Mouse (Mus musculus) kidney, embryonic 16.5 days (tissue): Measurements from ENCODE around the gene Daxx. TPM values are rescaled to one million over a fixed set of nuclear protein-coding genes. Genes with fewer than 3 reads are reported as not detected.
"Not testable (repeated sequence)": the region's sequence is repeated elsewhere in the genome, so short reads cannot be mapped to it uniquely, and the experiment has no call there.

Experiments
- ATAC-seq: fragments of 200-750 bp; cut with Nextera tagmentation; 2 replicates; pipeline ENCODE4 v1.8.0; 2017; ENCODE audit warnings: moderate TSS enrichment; ENCODE audit not compliant: low FRiP score, low TSS enrichment
- H3K27ac ChIP-seq: fragments of 300-500 bp; sonication (generic); 2 replicates; pipeline ENCODE4 v1.5.1; 2014; ENCODE audit warnings: low read length
- H3K27me3 ChIP-seq: fragments of 300-500 bp; sonication (generic); 2 replicates; pipeline ENCODE4 v1.6.1; 2014; ENCODE audit warnings: low read length, control low read depth, mixed read lengths; ENCODE audit not compliant: insufficient read depth
- H3K36me3 ChIP-seq: fragments of 300-500 bp; sonication (generic); 2 replicates; pipeline ENCODE4 v1.6.1; 2014; ENCODE audit warnings: low read length, control low read depth, mixed read lengths; ENCODE audit not compliant: insufficient read depth
- H3K4me1 ChIP-seq: fragments of 300-500 bp; sonication (generic); 2 replicates; pipeline ENCODE4 v1.6.1; 2014; ENCODE audit warnings: low read length, control low read depth, mixed read lengths; ENCODE audit not compliant: insufficient read depth
- H3K4me2 ChIP-seq: fragments of 300-500 bp; sonication (generic); replicated peaks from 2 replicates; pipeline ENCODE4 v1.6.1; 2014; ENCODE audit warnings: low read depth, low read length
- H3K4me3 ChIP-seq: fragments of 300-500 bp; sonication (generic); 2 replicates; pipeline ENCODE4 v1.5.1; 2014; ENCODE audit warnings: mild to moderate bottlenecking, low read length
- H3K9ac ChIP-seq: fragments of 300-500 bp; sonication (generic); replicated peaks from 2 replicates; pipeline ENCODE4 v1.6.1; 2014; ENCODE audit warnings: low read length
- H3K9me3 ChIP-seq: fragments of 300-500 bp; sonication (generic); 2 replicates; pipeline ENCODE4 v1.6.1; 2016; ENCODE audit warnings: low read length, control low read depth
- WGBS: fragments of 180-500 bp; shearing (Covaris S2); extraction: QIAGEN DNeasy Blood & Tissue Kit; methylation state at CpG from one replicate; pipeline ENCODE4 v1.1.7; 2014; 5-methylcytosine and 5-hydroxymethylcytosine counted together
- polyA plus RNA-seq: library from polyadenylated mRNA; unstranded; fragments of >200 nt; fragmentation: Nextera tagmentation; extraction: Ambion mirVana; gene quantifications from 2 replicates; pipeline ENCODE4 v1.2.1, GENCODE M21; 2015

The Daxx gene
- polyA plus RNA-seq, 1 experiment from 2014 or later: 60.1 TPM

DNA sequence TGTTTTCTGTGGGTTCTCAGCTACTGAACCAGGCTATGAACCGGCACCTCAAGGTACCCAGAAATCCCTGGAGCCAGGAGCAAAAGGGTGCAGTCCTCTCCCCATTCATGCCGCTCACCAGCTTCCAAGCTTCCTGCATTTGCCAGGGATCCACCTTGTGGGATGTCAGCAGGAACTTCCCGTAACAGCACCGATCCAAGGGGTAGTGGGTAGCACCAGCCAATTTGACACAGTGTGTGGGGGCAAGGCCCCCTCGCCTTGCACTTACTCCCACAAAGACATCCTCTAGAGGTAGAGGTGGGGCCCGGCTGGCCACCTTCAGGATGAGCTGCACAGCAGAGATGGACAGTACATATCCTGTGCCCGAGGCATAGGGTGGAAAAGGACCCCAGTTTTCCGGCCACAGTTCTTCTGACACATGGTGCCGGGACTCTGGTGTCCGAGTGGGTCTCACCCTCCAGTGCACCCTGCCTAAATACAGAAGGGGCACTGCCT is 41.0 kb downstream of the Daxx start:
- no peak for ATAC-seq
- 73% methylated on average over 10 of the region's 10 CpGs for WGBS
- H3K9ac ChIP-seq: peak overlapping the region; percentile 64; the same call in 1 of the 2 replicates

DNA sequence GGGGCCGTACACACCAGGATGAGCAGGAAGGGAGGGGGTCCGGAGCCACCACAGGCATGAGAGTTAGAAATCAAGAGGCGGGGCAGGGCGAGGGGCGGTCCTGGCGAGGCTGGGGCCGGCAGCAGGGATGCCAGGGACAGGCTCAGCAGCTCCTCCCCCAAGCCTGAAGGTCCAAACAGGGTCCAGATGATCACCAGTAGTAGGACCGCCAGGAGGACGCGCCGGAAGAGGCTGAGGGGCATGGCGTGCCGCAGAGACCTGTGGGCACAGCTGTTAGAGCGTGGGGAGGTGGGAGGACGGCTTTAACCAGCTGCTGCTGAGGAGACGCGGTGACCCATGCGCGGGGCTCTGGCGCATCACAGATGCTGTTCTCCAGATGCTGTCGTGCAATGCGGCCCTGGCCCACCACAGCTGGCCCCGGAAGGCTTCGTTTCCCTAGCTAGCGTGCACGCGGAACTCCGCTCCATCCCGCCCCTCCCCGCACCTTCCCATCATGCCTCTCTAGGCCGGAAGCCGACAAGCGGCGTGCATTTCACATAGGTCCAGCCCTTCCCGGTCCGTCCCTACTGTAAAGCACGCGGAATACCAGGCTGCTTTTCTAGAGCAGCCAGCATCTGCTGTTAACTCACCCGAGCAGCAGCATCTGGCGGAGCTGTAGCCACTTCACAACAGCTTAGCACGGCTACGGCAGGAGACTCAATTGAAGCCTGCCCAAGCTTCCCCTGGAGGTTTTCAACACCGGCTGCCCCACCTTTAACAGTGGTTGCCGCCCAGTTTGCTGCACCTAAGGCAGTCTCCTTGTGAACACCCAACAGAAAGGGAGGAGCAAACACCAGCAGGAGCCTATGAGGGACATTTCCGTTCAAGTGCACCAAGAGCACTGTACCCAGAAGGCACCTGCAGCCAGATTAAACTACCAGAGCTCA is 42.1 kb downstream of the Daxx start, which contains the start of gene B3galt4:
Gene B3galt4 (minus strand): TSS at position 468 of the 926 bp plus-strand sequence.
- Histone ChIP-seq H3K36me3 (peaks cover 34% of the 10 kb centered on the region), H3K27ac (peak within 1 kb of the TSS; percentile 92), H3K27me3 (no peaks in the 10 kb centered on the region), H3K4me3 (peak within 1 kb of the TSS; percentile 51), H3K4me2 (peak within 1 kb of the TSS; percentile 75), H3K9ac (peak within 1 kb of the TSS; percentile 64), H3K4me1 (peaks cover 45% of the 10 kb centered on the region), H3K9me3 (no peaks in the 10 kb centered on the region)
- 1% methylated on average over 45 of the region's 45 CpGs for WGBS
- peak; percentile 83 for ATAC-seq

More for the DNA sequence above, 41.0 kb downstream of the Daxx start:
- Histone ChIP-seq H3K4me2 (peak overlapping the region; percentile 75), H3K27me3 (no peaks in the 10 kb centered on the region), H3K27ac (peak overlapping the region; percentile 92), H3K36me3 (peaks cover 39% of the 10 kb centered on the region), H3K9me3 (no peaks in the 10 kb centered on the region), H3K4me1 (peaks cover 45% of the 10 kb centered on the region), H3K4me3 (peak overlapping the region; percentile 51)

DNA sequence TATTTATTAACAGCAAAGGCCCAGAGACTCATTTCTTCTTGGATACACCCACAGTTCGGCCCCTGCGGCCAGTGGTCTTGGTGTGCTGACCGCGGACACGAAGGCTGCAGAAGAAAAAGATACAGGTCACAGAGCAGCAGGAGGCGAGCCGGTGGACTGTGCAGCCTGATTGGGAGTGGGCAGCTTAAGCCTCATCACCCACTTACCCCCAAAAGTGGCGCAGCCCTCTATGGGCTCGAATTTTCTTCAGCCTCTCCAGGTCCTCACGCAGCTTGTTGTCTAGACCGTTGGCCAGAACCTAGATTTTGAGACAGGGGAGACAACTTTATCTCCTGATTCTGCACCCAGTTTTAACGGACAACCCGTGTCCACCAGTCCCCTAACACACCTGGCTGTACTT is 42.8 kb downstream of the Daxx start:
- WGBS: 61% methylated on average over 13 of the region's 13 CpGs
- ATAC-seq, H3K9me3 ChIP-seq, H3K27me3 ChIP-seq: not testable (repeated sequence)
- Histone ChIP-seq H3K4me1 (peaks cover 50% of the 10 kb centered on the region), H3K27ac (peak overlapping the region; percentile 92), H3K4me3 (peak overlapping the region; percentile 51; the same call in 1 of the 2 replicates), H3K36me3 (peaks cover 31% of the 10 kb centered on the region), H3K9ac (0 out of 2 replicates have a peak overlapping the region, but pooled peaks have one; percentile 10), H3K4me2 (peak overlapping the region; percentile 75)

DNA sequence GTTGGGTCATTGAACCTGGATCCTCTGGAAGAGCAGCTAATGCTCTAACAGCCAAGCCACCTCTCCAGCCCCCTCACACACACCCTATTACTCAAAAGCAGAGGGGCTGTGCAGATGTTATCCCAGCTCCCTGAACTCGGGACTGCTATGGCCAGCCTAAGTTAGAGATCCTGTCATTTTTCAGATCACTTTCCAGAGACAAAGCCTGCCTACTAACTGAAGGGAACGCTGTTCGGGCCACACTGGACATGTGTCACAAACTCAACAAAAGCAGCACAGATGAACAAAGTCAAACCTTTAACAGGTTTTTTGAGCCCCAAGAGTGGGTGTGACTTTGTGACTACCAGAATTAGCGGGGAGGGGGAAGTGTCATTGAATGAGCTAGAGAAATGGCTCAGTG is 43.7 kb downstream of the Daxx start:
- no peak overlapping the region for H3K4me3 ChIP-seq

DNA sequence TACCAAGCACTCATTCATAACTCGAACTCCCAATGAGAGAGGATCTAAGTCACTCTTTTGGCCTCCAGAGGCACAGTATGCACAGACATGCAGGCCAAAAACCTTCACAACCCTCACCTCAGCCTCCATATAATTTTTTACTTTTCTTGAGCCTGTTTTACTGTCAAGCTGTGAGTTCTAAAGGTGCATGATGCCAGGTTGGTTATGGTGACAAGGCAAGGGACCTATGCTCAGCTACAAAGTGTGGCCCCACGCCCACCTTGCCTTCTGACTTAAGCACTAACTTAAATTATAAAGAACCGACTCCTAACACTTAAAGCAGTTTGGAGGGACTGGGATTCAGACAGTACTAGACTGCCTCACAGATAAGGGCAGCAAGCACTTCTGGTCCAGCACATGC is 44.1 kb downstream of the Daxx start:
- Histone ChIP-seq H3K36me3 (peaks cover 35% of the 10 kb centered on the region), H3K27ac (0 out of 2 replicates have a peak overlapping the region, but pooled peaks have one; percentile 43), H3K9ac (peak overlapping the region; percentile 87), H3K4me3 (peak overlapping the region; percentile 87; the same call in 1 of the 2 replicates), H3K9me3 (no peaks in the 10 kb centered on the region), H3K27me3 (no peaks in the 10 kb centered on the region), H3K4me2 (peak overlapping the region; percentile 99), H3K4me1 (peaks cover 50% of the 10 kb centered on the region)
- WGBS: 81% methylated on average over 3 of the region's 3 CpGs
- no peak for ATAC-seq

More for the DNA sequence above, 43.7 kb downstream of the Daxx start:
- H3K4me1 ChIP-seq: peaks cover 50% of the 10 kb centered on the region
- 82% methylated on average over 4 of the region's 4 CpGs for WGBS
- H3K9me3 ChIP-seq: no peaks in the 10 kb centered on the region
- H3K9ac ChIP-seq: peak overlapping the region; percentile 87
- H3K27ac ChIP-seq: peak overlapping the region; percentile 43; the same call in 1 of the 2 replicates
- 0 out of 2 replicates have a peak overlapping the region, but pooled peaks have one; percentile 99 for H3K4me2 ChIP-seq
- no peak for ATAC-seq
- peaks cover 32% of the 10 kb centered on the region for H3K36me3 ChIP-seq
- no peaks in the 10 kb centered on the region for H3K27me3 ChIP-seq

DNA sequence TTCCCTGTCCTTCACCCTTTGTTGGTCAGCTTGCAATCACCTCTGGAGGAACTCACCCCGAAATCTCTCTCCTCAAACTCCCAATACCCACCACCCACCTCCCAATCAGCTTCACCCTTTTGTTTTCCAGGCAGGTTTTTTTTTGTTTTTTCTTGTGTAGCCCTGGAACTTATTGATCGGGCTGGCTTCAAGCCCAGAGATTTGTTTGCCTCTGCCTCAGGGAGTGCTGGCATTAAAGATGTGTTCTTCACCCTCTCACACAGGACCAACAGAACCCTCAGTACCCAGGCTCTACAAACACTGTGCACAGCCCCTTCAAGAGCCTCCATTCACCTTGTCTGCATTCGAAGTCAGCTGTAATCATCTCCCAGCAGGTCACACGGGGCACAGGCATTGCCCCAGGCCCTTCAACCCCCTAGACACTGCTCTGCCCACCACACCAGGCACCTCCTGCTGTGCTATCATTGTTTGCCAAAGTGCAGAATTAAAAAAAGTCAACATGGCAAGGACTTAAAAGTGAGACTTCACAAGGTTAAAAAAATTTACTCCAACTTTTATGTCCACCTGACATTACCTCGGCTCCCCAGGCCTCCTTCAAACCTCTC is 44.8 kb downstream of the Daxx start:
- peak overlapping the region; percentile 87 for H3K4me3 ChIP-seq
- no peaks in the 10 kb centered on the region for H3K27me3 ChIP-seq
- peak overlapping the region; percentile 99 for H3K4me2 ChIP-seq
- peak overlapping the region; percentile 87 for H3K9ac ChIP-seq
- H3K36me3 ChIP-seq: peaks cover 36% of the 10 kb centered on the region
- peaks cover 50% of the 10 kb centered on the region for H3K4me1 ChIP-seq
- H3K9me3 ChIP-seq: no peaks in the 10 kb centered on the region
- WGBS: 40% methylated on average over 5 of the region's 5 CpGs
- peak overlapping the region; percentile 87 for H3K27ac ChIP-seq
- ATAC-seq: no peak

DNA sequence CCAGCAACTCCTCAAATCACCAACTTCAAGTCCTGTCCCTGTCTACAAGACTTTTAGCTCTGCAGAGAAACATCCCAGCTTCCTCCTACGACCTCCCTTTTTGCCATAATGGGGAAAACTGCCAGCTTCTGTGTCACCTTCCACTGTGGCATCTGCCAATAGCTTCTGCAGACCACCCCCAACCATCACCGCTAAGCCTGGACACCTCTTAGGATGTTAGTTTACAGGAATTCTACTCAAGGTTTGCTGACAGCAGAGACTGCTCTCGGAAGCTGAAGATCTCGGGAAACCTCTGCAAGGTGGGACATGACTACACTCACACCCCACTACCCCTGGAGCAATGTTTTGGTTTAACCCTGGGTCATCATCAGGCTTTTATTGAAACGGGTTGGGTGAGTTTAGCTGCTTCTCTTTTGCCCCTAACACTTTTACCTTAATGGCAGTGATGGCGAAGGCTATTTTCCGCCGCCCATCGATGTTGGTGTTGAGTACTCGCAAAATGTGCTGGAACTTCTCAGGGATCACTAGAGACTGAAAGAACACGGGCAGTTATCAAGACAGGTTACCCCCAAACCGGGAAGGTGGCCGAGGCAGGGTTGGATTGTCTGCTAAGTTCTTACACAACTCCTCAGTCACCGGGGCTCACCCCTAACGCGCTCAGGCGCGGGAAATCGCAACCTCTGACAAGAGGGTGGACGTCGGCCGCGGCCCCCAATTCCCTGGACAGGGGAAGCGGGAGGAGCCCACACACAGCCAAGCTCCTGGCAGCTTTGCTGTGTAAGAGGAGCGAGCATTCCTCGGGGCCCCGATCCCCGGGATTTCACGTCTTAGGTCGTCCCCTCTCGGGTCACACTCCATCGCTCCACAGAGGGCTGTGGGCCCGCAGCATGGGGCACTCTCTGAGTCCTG is 45.7 kb downstream of the Daxx start:
- H3K4me2 ChIP-seq: peak overlapping the region; percentile 99
- ATAC-seq: no peak; the same call in 1 of the 2 replicates
- WGBS: under 1% methylated on average over 33 of the region's 33 CpGs
- H3K4me3 ChIP-seq: peak overlapping the region; percentile 87
- H3K9me3 ChIP-seq: no peaks in the 10 kb centered on the region
- H3K9ac ChIP-seq: peak overlapping the region; percentile 87
- peak overlapping the region; percentile 87 for H3K27ac ChIP-seq
- H3K4me1 ChIP-seq: peaks cover 50% of the 10 kb centered on the region
- H3K36me3 ChIP-seq: peaks cover 40% of the 10 kb centered on the region
- H3K27me3 ChIP-seq: no peaks in the 10 kb centered on the region

DNA sequence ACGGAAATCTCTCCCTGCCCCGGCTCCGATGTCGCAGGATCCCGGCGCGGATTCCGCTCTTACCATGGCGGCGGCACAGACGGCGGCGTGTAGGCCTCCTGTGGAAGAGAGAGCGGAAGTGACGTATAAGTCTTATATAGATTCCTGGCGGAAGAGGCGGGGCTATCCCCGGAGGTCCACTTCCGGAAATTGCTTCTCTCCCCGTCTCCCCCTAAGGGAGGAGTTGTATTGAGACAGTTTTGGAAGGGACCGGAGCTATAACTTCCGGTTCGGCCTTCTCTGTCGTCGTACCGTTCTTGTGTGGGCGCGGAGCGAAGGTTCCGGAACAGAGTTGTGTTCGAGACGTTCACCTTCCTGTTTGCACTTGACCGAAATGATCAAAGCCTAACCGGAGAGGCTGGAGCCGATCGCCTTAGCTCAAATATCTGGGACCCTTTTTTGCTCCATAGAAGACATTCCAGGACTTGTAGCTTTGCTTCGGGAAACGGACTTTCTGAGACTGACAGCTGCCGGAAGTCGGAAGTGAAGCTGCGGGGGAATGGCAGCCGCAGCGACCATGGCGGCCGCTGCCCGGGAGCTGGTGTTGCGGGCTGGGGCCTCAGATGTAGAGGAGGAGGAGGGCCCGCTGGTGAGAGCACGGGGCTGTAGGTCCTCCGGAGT is 46.5 kb downstream of the Daxx start, which contains the start of the genes Vps52 and Rps18:
Gene Vps52 (plus strand): TSS at position 258 of the 660 bp plus-strand sequence.
Gene Rps18 (minus strand): TSS at position 447 of the 660 bp plus-strand sequence.
- WGBS: under 1% methylated on average over 50 of the region's 50 CpGs
- Histone ChIP-seq H3K27ac (peak within 1 kb of the TSS; percentile 87), H3K4me2 (peak within 1 kb of the TSS; percentile 99), H3K4me1 (peaks cover 44% of the 10 kb centered on the region), H3K4me3 (peak within 1 kb of the TSS; percentile 87), H3K9me3 (no peaks in the 10 kb centered on the region), H3K36me3 (peaks cover 42% of the 10 kb centered on the region), H3K27me3 (no peaks in the 10 kb centered on the region), H3K9ac (peak within 1 kb of the TSS; percentile 87)
- ATAC-seq: peak; percentile 79
